Mouse (Mus musculus): Measurements from ENCODE around the gene Gm45062. TPM values are rescaled to one million over a fixed set of nuclear protein-coding genes. Genes with fewer than 3 reads are reported as not detected.
A peak's percentile ranks its signal among the peaks of the same experiment; 100 is the strongest.

Gene Gm45062
- total and polyA plus RNA-seq, 3 experiments = 2.7 to 4.1 (median 3.2) TPM

- Histone ChIP-seq H3K4me2 (ENCODE audit: insufficient read depth, low read depth, poor library complexity, severe bottlenecking) (peak overlapping the region; percentile 82; the same call in 1 of the 2 replicates), H3K4me3 (replicated peaks in 1 of 3; ENCODE audit: low read depth in 2 of 3, low read length in 2 of 3, poor library complexity in 1 of 3) (no peak overlapping the region), H3K36me3 (replicated peaks in 1 of 2; ENCODE audit: control insufficient read depth in 1 of 2, insufficient read depth in 1 of 2, low read length in 1 of 2) (no peaks in the 10 kb centered on the region), H3K79me2 (replicated peaks; ENCODE audit: control insufficient read depth, extremely low read depth, insufficient read depth, poor library complexity, severe bottlenecking) (no peaks in the 10 kb centered on the region; the same call in 1 of the 2 replicates), H3K4me1 (ENCODE audit: control insufficient read depth in 1 of 2, insufficient read depth in 2 of 2) (peaks cover 11 to 65% of the 10 kb centered on the region in 2 experiments), H3K27me3 (replicated peaks) (no peaks in the 10 kb centered on the region), H3K9ac (ENCODE audit: insufficient read depth, low read depth) (no peak overlapping the region), H3K27ac (ENCODE audit: insufficient read depth, low read depth) (no peak overlapping the region), H3K9me3 (replicated peaks; ENCODE audit: low read length) (peaks cover 5% of the 10 kb centered on the region)
- in situ Hi-C loops (cut with MboI; ENCODE audit: low pct_ligation_motif_present, low pct_unique_long_range_greater_than_20kb, low sequenced_read_pairs) (loop anchor here (10.0 kb wide), 1 partner anchor 149 kb away; no protein-coding TSS in a partner anchor), dilution Hi-C loops (cut with MboI; ENCODE audit: extremely low pct_ligation_motif_present, extremely low pct_unique_long_range_greater_than_20kb, low sequenced_read_pairs) (no loop called here)
- peak; percentile 33 for DNase-seq (ENCODE audit: extremely low read depth)
- TF ChIP-seq EP300 (IDR thresholded peaks at IDR 0.05; ENCODE audit: low read length) = peak; percentile 47; the same call in 1 of the 2 replicates
- TF ChIP-seq TCF12 (IDR thresholded peaks at IDR 0.05; ENCODE audit: low read depth, low read length) = peak; percentile 25; the same call in 1 of the 2 replicates
- no peak for TF ChIP-seq MEF2A (IDR thresholded peaks at IDR 0.05; ENCODE audit: borderline replicate concordance, low read depth, low read length)
- no peak for TF ChIP-seq MXI1 (IDR thresholded peaks at IDR 0.05; ENCODE audit: low read depth, low read length)
- TF ChIP-seq SMC3 (IDR thresholded peaks at IDR 0.05; ENCODE audit: low read depth, low read length) = no peak; the same call in 1 of the 2 replicates
- no peak for TF ChIP-seq JUND (conservative IDR thresholded peaks at IDR 0.05; ENCODE audit: low read depth, low read length)
- TF ChIP-seq RCOR1 (conservative IDR thresholded peaks at IDR 0.05; ENCODE audit: low read depth, low read length) = no peak
- TF ChIP-seq POLR2AphosphoS2 (IDR thresholded peaks at IDR 0.05; ENCODE audit: low read depth, low read length) = no peak
- TF ChIP-seq USF2 (conservative IDR thresholded peaks at IDR 0.05; ENCODE audit: low read depth, low read length) = no peak
- no peak for TF ChIP-seq MYC (IDR thresholded peaks at IDR 0.05; ENCODE audit: low read depth, low read length)
- no peak for TF ChIP-seq UBTF (IDR thresholded peaks at IDR 0.05; ENCODE audit: low read depth, low read length)
- no peak for TF ChIP-seq ZKSCAN1 (IDR thresholded peaks at IDR 0.05; ENCODE audit: borderline replicate concordance, low read depth, low read length)
- no peak for TF ChIP-seq ELF1 (IDR thresholded peaks at IDR 0.05; ENCODE audit: low read depth, low read length)
- TF ChIP-seq KAT2A (IDR thresholded peaks at IDR 0.05; ENCODE audit: insufficient replicate concordance, low read length) = no peak
- no peak for TF ChIP-seq GABPA (IDR thresholded peaks at IDR 0.05; ENCODE audit: insufficient replicate concordance, low read depth, low read length)
- TF ChIP-seq ZMIZ1 (IDR thresholded peaks at IDR 0.05; ENCODE audit: low read depth, low read length) = no peak
- 0 out of 2 replicates have a peak, but pooled peaks have one; percentile 12 for TF ChIP-seq ETS1 (conservative IDR thresholded peaks at IDR 0.05; ENCODE audit: low read depth, low read length)
- TF ChIP-seq NRF1 (IDR thresholded peaks at IDR 0.05; ENCODE audit: low read depth, low read length) = no peak
- no peak for TF ChIP-seq USF1 (IDR thresholded peaks at IDR 0.05; ENCODE audit: low read depth, low read length)
- TF ChIP-seq TBP (conservative IDR thresholded peaks at IDR 0.05; ENCODE audit: low read depth, low read length) = 0 out of 2 replicates have a peak, but pooled peaks have one; percentile 62
- no peak for TF ChIP-seq CHD1 (IDR thresholded peaks at IDR 0.05; ENCODE audit: low read depth, low read length)
- TF ChIP-seq CTCF (conservative IDR thresholded peaks at IDR 0.05 in 1 of 2, IDR thresholded peaks at IDR 0.05 in 1 of 2; ENCODE audit: low read depth in 2 of 2, low read length in 2 of 2) = no peak; a peak in 1 of 4 replicates
- TF ChIP-seq JUN (IDR thresholded peaks at IDR 0.05; ENCODE audit: insufficient read depth, low read depth, low read length) = no peak
- no peak for TF ChIP-seq ZC3H11A (IDR thresholded peaks at IDR 0.05; ENCODE audit: low read depth, low read length)
- TF ChIP-seq RAD21 (IDR thresholded peaks at IDR 0.05; ENCODE audit: low read depth, low read length) = peak; percentile 28
- no peak for TF ChIP-seq PAX5 (IDR thresholded peaks at IDR 0.05; ENCODE audit: low read length)
- TF ChIP-seq IRF4 (IDR thresholded peaks at IDR 0.05; ENCODE audit: low read depth, low read length) = peak; percentile 59; the same call in 1 of the 2 replicates
- TF ChIP-seq E2F4 (IDR thresholded peaks at IDR 0.05; ENCODE audit: insufficient replicate concordance, low read depth, low read length) = no peak
Observed at GRCm38 (mm10) chr6:8503953-8504352, 244.7 kb downstream of the Gm45062 start.
